Comparison of ENCODE assay signal across 8 mouse cellular contexts in the genomic region with DNA sequence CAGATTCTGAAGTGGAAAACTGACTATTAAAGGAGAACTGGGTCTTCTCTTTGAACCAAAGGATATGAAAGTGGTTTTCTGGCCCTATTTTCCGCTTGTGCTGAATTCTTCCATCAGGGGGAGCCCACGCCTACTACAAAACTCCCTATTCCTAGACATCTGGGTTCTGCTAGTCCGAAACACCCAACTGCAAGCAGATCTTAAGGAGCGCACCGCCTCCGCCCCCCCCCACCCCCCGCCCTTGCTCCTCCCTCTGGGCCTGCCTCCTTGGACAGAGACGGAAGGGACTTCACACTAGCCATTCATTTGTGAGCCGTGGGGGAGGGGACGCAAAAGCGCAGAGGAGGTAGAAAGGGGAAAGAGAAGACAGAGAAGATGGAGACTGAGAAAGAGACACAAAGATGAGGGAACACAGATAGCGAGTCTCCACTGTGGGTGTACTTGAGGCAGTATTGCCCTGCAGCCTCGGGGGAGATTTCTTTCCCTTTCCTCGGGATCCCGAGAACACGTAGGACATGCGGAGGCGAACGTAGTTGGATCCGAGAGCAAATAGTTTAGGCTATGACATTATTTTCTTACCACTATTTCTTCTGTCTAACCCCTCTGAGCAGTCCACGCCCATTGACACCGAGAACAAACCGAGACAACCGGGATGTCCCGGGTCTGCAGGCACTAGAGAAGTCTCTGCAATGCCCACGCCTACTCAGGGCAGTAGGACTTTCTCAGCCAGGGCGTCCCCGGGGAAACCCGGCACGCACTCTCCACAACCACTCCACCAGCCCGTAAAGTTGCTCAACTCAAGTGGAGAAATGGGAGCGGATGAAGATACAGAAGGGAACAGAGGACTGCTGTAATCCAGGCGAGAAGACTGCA. TPM values are rescaled to one million over a fixed set of nuclear protein-coding genes. Genes with fewer than 3 reads are reported as not detected.
A peak's percentile ranks its signal among the peaks of the same experiment; 100 is the strongest.
DNase-seq lines count a peak whose midpoint lies in the region; ATAC-seq and TF ChIP-seq lines count a peak whose summit lies in the region.

No protein-coding gene starts in this region.

- no peaks in the 10 kb centered on the region for H3K9me3 ChIP-seq in G1E (replicated peaks)
- H3K9me3 ChIP-seq in neural tube, embryonic 13.5 days: no peaks in the 10 kb centered on the region

- TF ChIP-seq CTCF in G1E (IDR thresholded peaks at IDR 0.05; ENCODE audit: low read depth, low read length): no peak
- TF ChIP-seq CTCF in layer of hippocampus, adult 2 months (conservative IDR thresholded peaks at IDR 0.05): peak; percentile 81

- no peaks in the 10 kb centered on the region for H3K36me3 ChIP-seq in G1E (replicated peaks)
- no peaks in the 10 kb centered on the region for H3K36me3 ChIP-seq in neural tube, embryonic 13.5 days

- peak; percentile 74 for ATAC-seq in G1E (ENCODE audit: extremely low read depth, insufficient number of reproducible peaks, low FRiP score, poor library complexity, severe bottlenecking)
- peak; percentile 92 for ATAC-seq in neural tube, embryonic 13.5 days (ENCODE audit: low read depth)

- peak overlapping the region; percentile 69; the same call in 1 of the 2 replicates for H3K4me3 ChIP-seq in G1E (ENCODE audit: low read depth, low read length)
- peak overlapping the region; percentile 66 for H3K4me3 ChIP-seq in layer of hippocampus, adult 2 months
- peak overlapping the region; percentile 63 for H3K4me3 ChIP-seq in neural tube, embryonic 13.5 days

- H3K9ac ChIP-seq in neural tube, embryonic 13.5 days: peak overlapping the region; percentile 76

- peaks cover 33% of the 10 kb centered on the region for H3K27me3 ChIP-seq in G1E (ENCODE audit: insufficient read depth, low read length)
- H3K27me3 ChIP-seq in neural tube, embryonic 13.5 days: peaks cover 17% of the 10 kb centered on the region

- peak; percentile 52 for DNase-seq in G1E (ENCODE audit: low spot score)
- peak; percentile 32 to 34 for DNase-seq in cerebellum, adult 18-20 months
- peak; percentile 85 for DNase-seq in forelimb bud, embryonic 11.5 days (ENCODE audit: low read depth, low spot score)
- peak; percentile 74 for DNase-seq in heart, postnatal 4 days
- DNase-seq in layer of hippocampus, adult 2 months (ENCODE audit: low spot score in 2 of 2): peak; percentile 62 to 69
- DNase-seq in lung, adult 18-20 months: peak; percentile 69 to 77
- peak; percentile 13 to 25 for DNase-seq in thymus, adult 18-20 months

- under 1% methylated on average over 33 of the region's 33 CpGs for WGBS in neural tube, embryonic 13.5 days

- peak overlapping the region; percentile 77 for H3K27ac ChIP-seq in layer of hippocampus, adult 2 months
- peak overlapping the region; percentile 76 for H3K27ac ChIP-seq in neural tube, embryonic 13.5 days (replicated peaks)

- H3K4me2 ChIP-seq in neural tube, embryonic 13.5 days: peak overlapping the region; percentile 99

- peaks cover 20% of the 10 kb centered on the region for H3K4me1 ChIP-seq in G1E (ENCODE audit: insufficient read depth, low read depth, low read length)
- H3K4me1 ChIP-seq in neural tube, embryonic 13.5 days (replicated peaks): peaks cover 40% of the 10 kb centered on the region

RNA-seq across cellular contexts. Expression of a gene that starts 1.8 kb away (rescaled TPM):
- total RNA-seq in G1E (2014; fragmentation: Nextera tagmentation) (not detected in 2 replicates), G1E (2017) (0.06 and 0.22 TPM in 2 replicates)
- not detected in 2 replicates for polyA plus RNA-seq in G1E (2012)
- 10 to 100 TPM; 83.8 to 84.4 TPM for total RNA-seq in heart, postnatal 4 days (2021)
- total RNA-seq in layer of hippocampus, adult 2 months (2021): 10 to 100 TPM; 15.7 to 16.8 TPM
- polyA plus RNA-seq in neural tube, embryonic 13.5 days (2015; fragmentation: Nextera tagmentation; extraction: Ambion mirVana): 19.9 and 27.7 TPM in 2 replicates

Comparison
In these comparisons a context has a peak if more than half of its experiments do, and no peak if none do; other contexts are left out.
1. Peak in every context shown above with its lines: DNase-seq, ATAC-seq, H3K4me3 ChIP-seq and H3K27ac ChIP-seq.
2. DNase-seq: peak in every context shown above with its lines; median percentile 85 in forelimb bud, embryonic 11.5 days; 74 in heart, postnatal 4 days; 73 in lung, adult 18-20 months; 66 in layer of hippocampus, adult 2 months; 52 in G1E; 33 in cerebellum, adult 18-20 months; 19 in thymus, adult 18-20 months.
3. RNA of a gene that starts 1.8 kb away (total RNA-seq): 83.8 to 84.4 TPM in heart, postnatal 4 days and 15.7 to 16.8 TPM in layer of hippocampus, adult 2 months; 0.06 to 0.22 TPM in G1E; every median in the first group is over 10 times any median in the second.